Mouse (Mus musculus) heart, adult 2 months (tissue): ENCODE measurements around the gene Camk1d.

Source experiments
- CTCF ChIP-seq: fragments of 200-600 bp; IDR thresholded peaks from 2 replicates; pipeline ENCODE4 v1.8.1; 2022; ENCODE audit warnings: antibody characterized with exemption, mild to moderate bottlenecking, moderate library complexity
- EP300 ChIP-seq: fragments of 200-500 bp; IDR thresholded peaks from 2 replicates; pipeline ENCODE4 v1.6.1; 2011; ENCODE audit warnings: low read depth, low read length, control low read depth; ENCODE audit not compliant: insufficient read depth

- TF ChIP-seq CTCF: no peak
- no peak for TF ChIP-seq EP300
Measured at GRCm38 (mm10) chr2:5590074-5590473, 124.2 kb downstream of the Camk1d start.
